Mouse (Mus musculus): ENCODE measurements around the gene Atrx. TPM values are rescaled to one million over a fixed set of nuclear protein-coding genes. Genes with fewer than 3 reads are reported as not detected.
"Not testable (repeated sequence)": the region's sequence is repeated elsewhere in the genome, so short reads cannot be mapped to it uniquely, and the experiment has no call there.

Atrx gene
- 136 and 147 TPM in 2 replicates for polyA plus RNA-seq (2016; fragmentation: Nextera tagmentation; extraction: Ambion mirVana)

DNA sequence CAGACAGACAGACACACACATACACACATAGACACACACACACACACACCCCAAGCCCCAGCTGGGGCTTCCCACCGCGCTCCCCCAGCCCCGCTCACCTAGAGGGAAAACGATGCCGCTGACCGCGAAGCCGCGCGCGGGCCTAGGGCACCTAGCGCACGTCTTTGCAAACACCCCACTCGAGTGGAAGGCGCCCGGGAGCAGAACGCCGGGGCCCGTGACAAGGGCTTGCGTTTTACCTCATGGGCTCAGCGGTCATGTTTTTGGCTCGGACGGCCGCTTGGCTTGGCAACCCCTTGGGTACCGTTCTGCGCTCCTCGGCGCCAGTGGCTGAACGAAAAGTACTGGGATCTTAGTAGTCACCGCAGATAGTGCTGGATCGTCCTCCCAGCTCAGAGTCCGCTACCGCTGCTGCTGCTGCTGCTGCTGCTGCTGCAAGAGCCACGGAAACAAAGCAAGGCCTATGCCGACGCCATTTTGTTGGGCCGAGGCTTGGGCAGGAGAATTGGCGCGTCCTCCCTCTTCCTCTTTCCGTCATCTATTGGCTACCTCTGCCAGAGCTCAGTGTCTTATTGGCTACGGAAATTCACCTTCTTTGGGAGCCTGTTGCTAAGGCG, at the start of gene Atrx:
Atrx (minus strand) TSS at position 543 of the 617 bp plus-strand sequence.
- Histone ChIP-seq H3K27me3 (replicated peaks) (no peaks in the 10 kb centered on the region), H3K9me3 (replicated peaks) (0 out of 2 replicates have a peak, but pooled peaks cover 3% of the 10 kb centered on the region), H3K27ac (ENCODE audit: poor library complexity, severe bottlenecking) (peak within 1 kb of the TSS; percentile 92), H3K9ac (peak within 1 kb of the TSS; percentile 93), H3K4me3 (peak within 1 kb of the TSS; percentile 81), H3K4me2 (peak within 1 kb of the TSS; percentile 67), H3K36me3 (no peaks in the 10 kb centered on the region), H3K4me1 (replicated peaks) (peaks cover 8% of the 10 kb centered on the region; the same call in 1 of the 2 replicates)
- WGBS = 20% methylated on average over 42 of the region's 42 CpGs
- peak; percentile 89 for ATAC-seq (ENCODE audit: insufficient number of reproducible peaks, low FRiP score)

DNA sequence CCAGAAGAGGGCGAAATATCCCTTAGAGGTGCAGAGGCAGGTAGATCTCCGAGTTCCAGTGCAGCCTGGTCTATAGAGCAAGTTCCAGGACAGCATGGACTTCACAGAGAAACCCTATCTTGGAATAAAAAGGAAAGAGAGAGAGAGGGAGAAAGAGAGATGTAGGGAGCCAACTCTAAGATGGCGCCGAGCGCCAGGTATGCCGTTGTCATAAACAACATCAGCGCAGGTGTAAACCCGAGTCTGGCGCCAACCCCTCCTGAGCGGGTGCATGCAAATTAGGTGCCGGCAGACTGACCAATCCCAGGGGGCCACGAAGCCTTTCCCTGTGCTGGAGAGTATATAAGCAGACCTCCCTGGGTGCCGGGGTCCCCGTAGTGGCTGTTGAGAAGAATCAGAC, 27.9 kb upstream of the Atrx start:
- ATAC-seq (ENCODE audit: insufficient number of reproducible peaks, low FRiP score); H3K9me3 ChIP-seq (replicated peaks); H3K27me3 ChIP-seq (replicated peaks); H3K27ac ChIP-seq (ENCODE audit: poor library complexity, severe bottlenecking); H3K36me3 ChIP-seq; H3K4me1 ChIP-seq (replicated peaks); H3K9ac ChIP-seq; H3K4me3 ChIP-seq; H3K4me2 ChIP-seq: not testable (repeated sequence)
- 70% methylated on average over 14 of the region's 14 CpGs for WGBS

DNA sequence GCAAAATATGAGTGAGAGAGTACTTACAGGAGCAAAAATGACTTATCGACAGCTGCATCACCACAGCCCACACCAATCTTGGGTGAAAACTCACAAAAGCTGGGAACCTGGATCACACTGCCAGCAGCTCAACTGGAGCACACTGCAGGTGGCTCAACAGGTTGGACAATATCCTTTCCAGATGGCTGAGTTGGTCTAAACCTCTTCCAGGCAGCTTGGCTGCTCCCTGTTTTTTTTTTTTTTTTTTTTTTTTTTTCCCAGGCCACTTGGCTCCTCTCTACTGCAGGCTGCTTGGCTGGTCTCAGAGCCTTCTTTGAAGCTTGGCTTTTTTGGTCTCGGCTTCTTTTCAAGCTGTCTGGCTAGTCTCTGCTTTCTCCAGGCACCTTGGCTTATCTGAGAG, 24.8 kb upstream of the Atrx start:
- H3K27ac ChIP-seq (ENCODE audit: poor library complexity, severe bottlenecking) = no peak overlapping the region
- no peak overlapping the region for H3K4me2 ChIP-seq
- no peak overlapping the region for H3K9ac ChIP-seq
- H3K36me3 ChIP-seq = no peaks in the 10 kb centered on the region
- no peak for ATAC-seq (ENCODE audit: insufficient number of reproducible peaks, low FRiP score)
- no peak overlapping the region for H3K4me3 ChIP-seq
- H3K27me3 ChIP-seq (replicated peaks) = no peaks in the 10 kb centered on the region
- H3K4me1 ChIP-seq (replicated peaks) = no peaks in the 10 kb centered on the region
- H3K9me3 ChIP-seq (replicated peaks) = no peaks in the 10 kb centered on the region
- WGBS = 63% methylated on average over 2 of the region's 2 CpGs

DNA sequence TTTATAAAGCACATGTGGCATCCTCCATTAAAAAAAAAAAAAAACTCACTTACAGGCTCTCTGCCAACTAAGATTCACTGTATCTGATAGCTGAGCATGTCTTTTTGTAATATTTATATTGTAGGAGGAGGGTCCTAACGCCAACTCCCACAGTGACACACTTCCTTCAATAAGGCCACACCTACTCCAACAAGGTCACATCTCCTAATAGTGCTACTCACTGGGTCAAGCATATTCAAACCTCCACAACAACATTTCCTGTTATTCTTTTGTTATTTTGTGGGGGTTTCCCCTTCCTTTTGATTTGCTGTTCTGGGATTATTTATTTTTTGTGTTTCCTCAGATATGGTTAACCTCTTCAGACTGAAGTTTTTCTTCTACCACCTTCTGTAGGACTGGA, 17.2 kb upstream of the Atrx start:
- WGBS = 60% methylated on average over 1 of the region's 1 CpGs

DNA sequence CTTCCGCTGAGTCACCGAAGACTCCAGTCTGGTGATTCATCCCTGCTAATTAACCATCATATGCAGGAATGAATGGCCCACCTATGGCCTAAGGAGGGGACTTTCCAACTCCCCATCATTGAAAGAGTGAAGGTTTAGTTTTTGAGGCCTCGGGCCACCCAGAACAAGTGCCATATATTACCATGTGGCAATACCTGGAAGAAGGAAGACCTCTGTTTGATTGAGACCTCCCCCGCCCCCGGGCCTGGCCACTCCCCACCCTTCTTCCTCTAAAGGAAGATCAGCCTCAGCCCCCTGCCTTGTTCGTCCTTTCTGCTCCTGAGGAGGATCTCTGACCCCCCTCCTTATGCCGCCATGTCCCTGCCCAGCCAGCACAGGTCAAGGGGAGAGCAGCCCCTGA, 10.0 kb upstream of the Atrx start:
- Histone ChIP-seq H3K36me3 (no peaks in the 10 kb centered on the region), H3K4me1 (replicated peaks) (no peaks in the 10 kb centered on the region), H3K9ac (no peak overlapping the region), H3K27ac (ENCODE audit: poor library complexity, severe bottlenecking) (no peak overlapping the region), H3K4me2 (no peak overlapping the region), H3K4me3 (no peak overlapping the region), H3K9me3 (replicated peaks) (no peaks in the 10 kb centered on the region), H3K27me3 (replicated peaks) (no peaks in the 10 kb centered on the region)
- 88% methylated on average over 6 of the region's 7 CpGs for WGBS
- no peak for ATAC-seq (ENCODE audit: insufficient number of reproducible peaks, low FRiP score)

More for the DNA sequence above, 17.2 kb upstream of the Atrx start:
- Histone ChIP-seq H3K4me2 (no peak overlapping the region), H3K9me3 (replicated peaks) (no peaks in the 10 kb centered on the region), H3K4me1 (replicated peaks) (no peaks in the 10 kb centered on the region), H3K4me3 (no peak overlapping the region), H3K9ac (no peak overlapping the region), H3K27ac (ENCODE audit: poor library complexity, severe bottlenecking) (no peak overlapping the region), H3K27me3 (replicated peaks) (no peaks in the 10 kb centered on the region), H3K36me3 (no peaks in the 10 kb centered on the region)
- no peak for ATAC-seq (ENCODE audit: insufficient number of reproducible peaks, low FRiP score)

DNA sequence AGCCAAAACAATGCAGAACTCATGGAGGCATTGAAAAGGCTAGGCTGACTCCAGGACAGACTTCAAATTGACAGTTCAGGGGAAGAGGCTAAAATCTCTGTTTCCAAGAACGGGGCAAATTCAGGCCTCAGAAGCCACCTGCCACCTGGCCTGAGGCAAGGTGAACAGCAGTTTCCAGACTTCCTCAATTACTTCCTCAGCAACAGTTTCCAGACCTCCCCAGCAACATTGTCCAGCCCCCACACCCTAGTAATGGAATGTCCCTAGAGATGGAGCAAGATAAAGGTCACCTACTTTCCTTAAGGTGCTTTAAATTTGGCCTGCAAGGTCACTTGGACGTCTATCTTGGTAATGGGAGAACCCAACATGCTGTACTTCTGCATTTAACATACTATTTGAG, 8.5 kb upstream of the Atrx start:
- no peak overlapping the region for H3K4me2 ChIP-seq
- H3K4me1 ChIP-seq (replicated peaks) = no peaks in the 10 kb centered on the region
- no peak overlapping the region for H3K27ac ChIP-seq (ENCODE audit: poor library complexity, severe bottlenecking)
- H3K4me3 ChIP-seq = no peak overlapping the region
- ATAC-seq (ENCODE audit: insufficient number of reproducible peaks, low FRiP score) = no peak
- H3K36me3 ChIP-seq = no peaks in the 10 kb centered on the region
- WGBS = 69% methylated on average over 2 of the region's 2 CpGs
- no peak overlapping the region for H3K9ac ChIP-seq
- H3K9me3 ChIP-seq (replicated peaks) = no peaks in the 10 kb centered on the region
- H3K27me3 ChIP-seq (replicated peaks) = no peaks in the 10 kb centered on the region

DNA sequence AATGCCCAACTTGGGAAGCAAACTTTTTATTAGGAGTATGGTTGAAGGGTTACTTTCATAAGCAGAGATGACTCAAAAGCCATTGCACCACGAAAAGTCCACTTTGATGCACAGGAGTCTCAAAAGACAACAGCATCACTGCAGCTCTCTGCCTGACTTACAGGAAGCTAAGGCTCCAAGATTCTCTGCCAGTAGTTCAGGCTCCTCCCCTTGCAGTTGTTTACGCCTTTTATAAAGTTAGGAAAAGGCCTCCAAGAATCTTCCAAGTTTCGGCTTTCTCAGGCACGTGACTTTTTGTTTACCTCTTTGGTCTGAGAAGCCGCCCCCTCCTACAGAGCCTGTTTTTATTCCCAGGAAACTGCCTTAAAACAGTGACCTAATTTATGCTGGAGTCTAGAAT, 5.1 kb upstream of the Atrx start:
- H3K9me3 ChIP-seq (replicated peaks) = no peaks in the 10 kb centered on the region
- ATAC-seq (ENCODE audit: insufficient number of reproducible peaks, low FRiP score) = no peak
- no peaks in the 10 kb centered on the region for H3K36me3 ChIP-seq
- H3K27ac ChIP-seq (ENCODE audit: poor library complexity, severe bottlenecking) = no peak overlapping the region
- H3K4me2 ChIP-seq = no peak overlapping the region
- H3K27me3 ChIP-seq (replicated peaks) = no peaks in the 10 kb centered on the region
- H3K4me3 ChIP-seq = no peak overlapping the region
- H3K4me1 ChIP-seq (replicated peaks) = no peaks in the 10 kb centered on the region
- no peak overlapping the region for H3K9ac ChIP-seq
- 57% methylated on average over 5 of the region's 5 CpGs for WGBS

DNA sequence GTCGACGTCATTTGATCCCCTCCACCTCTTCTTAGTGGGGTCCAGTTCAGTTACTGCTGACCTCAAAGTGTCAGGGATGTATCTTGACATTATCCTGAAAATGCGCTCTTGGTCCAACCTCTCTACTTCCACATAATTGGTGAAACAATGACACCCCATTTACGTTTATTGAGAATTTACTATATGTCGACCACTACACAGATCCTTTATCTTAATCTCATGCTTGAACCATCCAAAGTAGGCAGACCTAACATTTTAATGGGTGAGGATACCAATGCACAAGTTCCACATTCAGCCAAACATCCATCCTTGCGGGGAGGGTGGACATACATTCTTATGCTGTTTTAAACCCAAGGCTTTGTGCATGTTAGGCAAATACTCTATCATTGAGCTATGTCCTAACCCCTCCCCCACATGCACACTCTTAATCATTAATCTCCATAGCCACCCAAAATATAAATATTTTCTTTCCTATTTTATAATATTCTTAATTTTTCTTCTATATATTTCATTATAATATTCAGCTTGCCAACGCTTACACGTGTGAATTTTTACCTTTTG, 355 bp upstream of the Atrx start:
- WGBS = 28% methylated on average over 8 of the region's 8 CpGs
- no peak for ATAC-seq (ENCODE audit: insufficient number of reproducible peaks, low FRiP score)
- Histone ChIP-seq H3K27me3 (replicated peaks) (no peaks in the 10 kb centered on the region), H3K4me1 (replicated peaks) (peaks cover 8% of the 10 kb centered on the region; the same call in 1 of the 2 replicates), H3K27ac (ENCODE audit: poor library complexity, severe bottlenecking) (no peak overlapping the region), H3K4me2 (peak overlapping the region; percentile 67), H3K36me3 (no peaks in the 10 kb centered on the region), H3K9me3 (replicated peaks) (0 out of 2 replicates have a peak, but pooled peaks cover 3% of the 10 kb centered on the region), H3K4me3 (peak overlapping the region; percentile 81), H3K9ac (no peak overlapping the region)

DNA sequence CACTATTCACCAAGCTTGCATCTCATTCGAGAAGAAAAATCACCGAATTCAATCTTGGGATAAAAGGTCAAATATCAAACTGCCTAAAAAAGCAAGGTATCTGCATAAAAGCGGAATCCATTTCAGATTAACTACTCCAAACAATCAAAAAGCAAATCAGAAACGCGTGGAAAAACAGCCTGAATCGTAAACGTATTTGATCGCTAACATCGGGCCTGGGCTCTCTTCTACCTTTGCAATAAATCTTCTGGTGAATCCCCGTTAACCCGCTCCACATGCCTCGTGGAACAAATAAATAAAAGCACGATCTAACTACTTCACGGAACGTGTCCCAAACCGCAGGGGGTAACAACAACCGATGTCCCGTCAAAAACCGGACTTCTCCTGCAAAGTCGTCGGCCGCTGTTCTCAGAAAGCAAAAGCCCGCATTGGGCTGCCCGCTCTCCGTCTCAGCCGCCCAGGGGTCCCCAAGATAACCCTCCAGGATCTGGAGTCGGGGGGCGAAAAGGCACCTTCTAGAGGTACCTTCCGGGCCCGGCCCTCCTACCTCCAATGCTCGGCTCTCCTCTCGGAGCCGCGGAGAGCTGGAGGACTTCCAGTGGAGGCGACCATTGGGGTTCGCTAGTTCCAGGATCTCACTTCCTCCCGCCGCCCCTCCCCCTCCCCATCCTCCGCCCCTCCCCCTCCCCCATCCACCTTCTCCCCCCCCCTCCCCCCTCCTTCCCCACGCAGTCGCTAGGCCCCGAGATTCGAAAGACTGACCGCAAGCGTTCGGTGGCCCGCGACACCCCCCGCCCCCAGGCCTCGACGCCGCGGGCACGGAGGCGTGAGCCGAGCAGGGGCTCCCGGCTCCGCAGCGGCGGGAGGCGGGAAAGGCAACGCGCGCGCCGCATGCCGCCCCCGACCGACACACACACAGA, 1.0 kb downstream of the Atrx start:
- no peaks in the 10 kb centered on the region for H3K27me3 ChIP-seq (replicated peaks)
- H3K4me2 ChIP-seq = peak overlapping the region; percentile 67
- 0 out of 2 replicates have a peak, but pooled peaks cover 4% of the 10 kb centered on the region for H3K36me3 ChIP-seq
- peaks cover 8% of the 10 kb centered on the region; the same call in 1 of the 2 replicates for H3K4me1 ChIP-seq (replicated peaks)
- H3K27ac ChIP-seq (ENCODE audit: poor library complexity, severe bottlenecking) = peak overlapping the region; percentile 92
- peak; percentile 63 for ATAC-seq (ENCODE audit: insufficient number of reproducible peaks, low FRiP score)
- H3K9me3 ChIP-seq (replicated peaks) = 0 out of 2 replicates have a peak, but pooled peaks cover 3% of the 10 kb centered on the region
- 15% methylated on average over 39 of the region's 69 CpGs for WGBS
- peak overlapping the region; percentile 93 for H3K9ac ChIP-seq
- peak overlapping the region; percentile 81 for H3K4me3 ChIP-seq

DNA sequence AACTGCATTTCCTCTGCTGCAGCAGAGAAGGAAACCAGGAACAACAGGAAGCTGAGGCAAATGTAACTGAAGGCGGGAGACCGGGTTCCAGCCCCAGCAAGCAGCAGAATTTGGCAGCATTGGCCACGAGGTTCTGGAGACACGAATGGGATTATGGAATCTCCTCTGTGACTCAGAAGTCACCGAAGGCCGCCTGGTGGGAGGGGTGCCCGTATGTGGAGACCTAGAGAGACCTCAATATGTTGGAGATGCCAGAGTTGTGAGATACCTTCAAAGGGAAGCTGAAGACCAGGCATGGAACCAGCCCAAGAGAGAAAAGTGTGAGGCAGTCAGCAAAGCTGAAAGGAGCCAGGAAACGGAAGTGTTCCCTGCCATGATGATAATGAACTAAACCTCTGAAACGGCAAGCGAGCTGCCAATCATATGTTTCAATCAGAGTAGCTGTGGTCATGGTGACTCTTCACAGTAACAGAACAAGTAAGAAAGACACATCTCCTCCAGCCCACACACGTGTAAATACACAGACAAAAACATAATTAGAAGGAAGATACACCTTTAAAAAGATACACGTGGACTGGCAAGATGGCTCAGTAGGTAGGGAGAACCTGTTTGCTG, 3.0 kb downstream of the Atrx start:
- Histone ChIP-seq H3K4me2 (peak overlapping the region; percentile 46), H3K9ac (no peak overlapping the region), H3K9me3 (replicated peaks) (0 out of 2 replicates have a peak, but pooled peaks cover 3% of the 10 kb centered on the region), H3K4me1 (replicated peaks) (peaks cover 8% of the 10 kb centered on the region; the same call in 1 of the 2 replicates), H3K27ac (ENCODE audit: poor library complexity, severe bottlenecking) (no peak overlapping the region), H3K36me3 (0 out of 2 replicates have a peak, but pooled peaks cover 4% of the 10 kb centered on the region), H3K27me3 (replicated peaks) (no peaks in the 10 kb centered on the region), H3K4me3 (no peak overlapping the region)
- WGBS = 47% methylated on average over 12 of the region's 12 CpGs
- ATAC-seq (ENCODE audit: insufficient number of reproducible peaks, low FRiP score) = no peak

Measured in heart, embryonic 12.5 days (tissue).